Mouse (Mus musculus) adrenal gland, adult 18-20 months (tissue): ENCODE data around the gene Naxd. TPM values are rescaled to one million over a fixed set of nuclear protein-coding genes. Genes with fewer than 3 reads are reported as not detected.
A peak's percentile ranks its signal among the peaks of the same experiment; 100 is the strongest.
"Not testable (repeated sequence)": the region's sequence is repeated elsewhere in the genome, so short reads cannot be mapped to it uniquely, and the experiment has no call there.

Experiments
- DNase-seq, 2 experiments: peaks; one replicate each; pipeline ENCODE4 v3.0.0; 2021 to 2022; ENCODE audit warnings: low spot score in 2 of 2
- total RNA-seq, 2 experiments: library from RNA; stranded (reverse); gene quantifications; 1 replicate in 1 of 2; 2 replicates in 1 of 2; pipeline ENCODE4 v1.2.3; 2021

Naxd gene
- total RNA-seq, 2 experiments from 2014 or later, result 67.0 to 72.6 TPM

DNA sequence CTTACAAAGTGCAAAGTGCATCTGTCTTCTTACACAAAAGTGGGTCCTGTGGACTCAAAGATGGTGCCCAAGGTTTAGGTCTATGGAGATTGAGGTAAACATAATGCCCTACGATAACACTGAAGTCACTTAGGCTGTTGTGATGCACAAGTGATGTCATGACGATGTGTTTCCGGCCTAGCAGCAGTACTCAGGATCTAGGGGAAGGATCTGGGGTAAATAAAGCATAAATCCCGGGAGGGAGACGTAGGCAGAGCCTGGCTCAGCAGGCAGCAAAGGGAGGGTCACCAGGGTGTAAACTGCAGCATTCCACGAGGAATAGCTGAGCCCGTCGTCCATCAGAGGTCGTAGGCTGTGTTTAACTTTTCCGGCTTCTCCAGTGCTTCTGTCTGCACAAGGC, 11.6 kb downstream of the Naxd start:
- no peak for DNase-seq

- no peak for DNase-seq
Measured at GRCm38 (mm10) chr8:11510971-11511370, 13.7 kb downstream of the Naxd start.

DNA sequence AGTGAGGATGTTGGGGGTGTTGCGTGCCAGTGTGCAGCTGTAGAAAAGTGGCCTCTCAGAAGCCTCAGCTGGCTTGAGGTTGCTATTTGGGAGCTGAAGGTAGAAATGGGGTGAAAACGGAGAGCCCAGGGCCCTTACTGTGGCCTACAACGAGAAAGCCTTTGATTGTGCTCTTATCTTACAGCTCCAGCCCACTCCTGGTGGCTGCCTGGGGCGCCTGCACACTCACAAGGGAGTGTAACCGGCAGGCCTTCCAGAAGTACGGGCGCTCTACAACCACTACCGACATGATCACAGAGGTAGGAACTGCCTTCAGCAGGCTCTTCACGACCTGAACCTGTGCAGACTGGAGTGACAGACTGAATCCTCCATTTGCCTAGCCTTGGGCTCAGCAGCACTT, 15.4 kb downstream of the Naxd start:
- no peak for DNase-seq

- no peak for DNase-seq
Measured at GRCm38 (mm10) chr8:11513247-11513646, 15.9 kb downstream of the Naxd start.

DNA sequence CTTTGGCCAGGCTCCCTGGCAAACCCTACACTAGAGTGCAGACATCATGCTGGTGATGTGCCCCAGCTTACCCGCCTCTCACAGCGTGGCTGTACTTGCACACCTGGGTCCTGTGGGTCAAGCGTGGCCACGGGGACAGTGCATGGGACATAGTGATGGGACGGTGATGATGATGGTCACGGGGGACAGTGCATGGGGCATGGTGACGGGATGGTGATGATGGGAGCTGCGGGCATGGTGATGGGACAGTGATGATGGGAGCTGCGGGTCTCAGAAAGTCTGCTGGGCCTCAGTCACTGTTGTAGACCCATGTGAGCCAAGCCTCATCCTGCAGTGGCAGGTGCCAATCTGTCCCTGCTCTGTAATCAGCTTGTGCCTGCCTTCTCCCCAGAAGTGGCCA, 19.0 kb downstream of the Naxd start:
- no peak for DNase-seq

- no peak for DNase-seq
Measured at GRCm38 (mm10) chr8:11517366-11518055, 20.2 kb downstream of the Naxd start.

DNA sequence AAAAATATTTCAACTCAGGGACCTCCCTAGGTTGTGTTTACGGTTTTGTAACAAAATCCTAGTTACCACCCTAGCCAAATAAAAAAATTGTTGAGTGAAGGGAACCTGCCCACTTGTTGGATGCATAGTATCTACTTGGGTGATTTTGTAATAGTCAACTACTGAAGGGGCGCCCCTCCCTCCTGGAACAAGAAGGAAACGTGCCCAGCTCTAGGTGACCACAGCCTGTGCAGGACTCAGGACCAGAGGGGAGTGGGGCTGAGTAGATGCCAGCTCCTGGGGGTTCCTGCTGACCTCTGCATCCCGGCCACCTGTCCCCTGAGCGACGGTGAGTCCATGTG, 20.7 kb downstream of the Naxd start:
- no peak for DNase-seq

DNA sequence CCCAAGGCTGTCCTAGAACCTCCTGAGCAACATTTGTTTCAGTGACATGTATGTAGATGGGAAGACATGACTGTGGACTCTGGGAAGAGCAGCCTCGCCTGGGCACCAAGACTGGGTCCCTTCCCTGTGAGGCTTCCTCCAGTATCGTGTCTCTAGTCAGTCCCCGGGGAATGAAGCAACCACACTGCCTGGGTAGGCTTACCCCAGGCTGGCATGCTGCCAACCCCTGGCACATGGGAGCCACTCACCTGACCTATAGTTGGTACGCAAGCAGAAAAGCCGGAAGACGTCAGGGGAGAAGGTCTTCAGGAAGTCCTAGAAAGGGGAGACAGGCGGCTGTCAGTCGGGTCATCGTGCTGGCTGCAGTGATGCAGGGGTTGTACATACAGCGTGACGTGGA, 21.4 kb downstream of the Naxd start:
- no peak for DNase-seq

DNA sequence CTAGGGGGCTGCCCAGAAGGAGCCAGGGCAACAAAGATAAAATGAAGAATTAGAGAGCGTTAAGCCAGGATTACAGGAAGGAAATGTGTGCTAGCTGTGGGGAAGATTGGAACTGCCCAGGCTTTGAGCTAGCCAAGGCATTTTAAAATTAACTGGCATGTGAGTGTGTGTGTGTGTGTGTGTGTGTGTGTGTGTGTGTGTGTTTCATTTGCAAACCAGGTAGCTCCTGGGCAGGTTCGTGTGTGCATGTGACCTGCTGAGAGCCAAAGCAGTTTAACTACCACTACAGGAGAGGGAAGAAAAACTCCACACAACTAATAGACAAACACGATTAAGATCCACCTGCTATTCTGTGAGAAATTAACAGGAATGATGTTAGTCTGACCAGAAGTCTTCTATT, 26.0 kb downstream of the Naxd start:
- DNase-seq, result no peak

GRCm38 (mm10) chr8:11530155-11530770, 33.0 kb downstream of the Naxd start:
- no peak for DNase-seq

- DNase-seq, result no peak
Measured at GRCm38 (mm10) chr8:11530849-11531248, 33.5 kb downstream of the Naxd start.

DNA sequence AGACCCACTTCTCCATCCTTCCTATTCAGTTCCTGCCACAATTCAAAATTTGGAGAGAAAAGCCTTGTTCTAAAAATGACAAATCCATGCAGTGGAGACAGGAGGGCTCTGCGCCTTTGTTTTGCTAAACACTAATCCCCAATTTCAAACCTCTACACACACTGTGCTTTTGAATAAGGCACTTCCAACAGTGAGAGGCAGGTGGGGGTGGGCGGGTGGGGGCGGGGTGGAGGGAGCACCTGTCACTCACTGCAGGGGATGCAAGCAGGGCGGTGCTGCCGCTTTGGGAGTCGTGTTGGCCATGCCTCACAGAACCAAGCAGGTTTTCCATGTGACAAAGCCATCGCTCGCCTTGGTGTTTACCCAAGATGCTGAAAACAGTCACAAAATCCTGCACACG, 37.2 kb downstream of the Naxd start:
- DNase-seq, result no peak

GRCm38 (mm10) chr8:11539049-11539448, 41.7 kb downstream of the Naxd start:
- no peak for DNase-seq

GRCm38 (mm10) chr8:11540182-11540581, 42.9 kb downstream of the Naxd start:
- no peak for DNase-seq

GRCm38 (mm10) chr8:11542031-11542430, 44.7 kb downstream of the Naxd start:
- no peak for DNase-seq

GRCm38 (mm10) chr8:11542866-11543265, 45.6 kb downstream of the Naxd start:
- no peak for DNase-seq

DNA sequence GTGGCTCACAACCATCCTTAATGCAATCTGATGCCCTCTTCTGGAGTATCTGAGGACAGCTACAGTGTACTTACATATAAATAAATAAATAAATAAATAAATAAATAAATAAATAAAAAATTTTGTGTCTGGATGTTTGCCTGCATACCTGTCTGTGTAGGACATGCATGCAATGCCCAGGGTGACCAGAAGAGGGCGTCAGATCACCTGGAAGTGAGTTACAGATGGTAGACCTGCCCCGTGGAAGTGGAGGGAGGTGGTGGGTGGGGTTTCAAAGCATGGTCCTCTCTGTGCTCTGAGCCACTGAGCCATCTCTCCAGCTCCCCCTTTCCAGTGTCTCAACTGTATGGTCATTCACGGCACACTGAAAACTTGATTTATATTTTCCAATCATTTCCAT, 47.1 kb downstream of the Naxd start:
- DNase-seq, result peak; percentile 59 to 72

- no peak for DNase-seq
Measured at GRCm38 (mm10) chr8:11547063-11547462, 49.8 kb downstream of the Naxd start.

GRCm38 (mm10) chr8:11549706-11550105, 52.4 kb downstream of the Naxd start:
- peak; percentile 48 for DNase-seq

DNA sequence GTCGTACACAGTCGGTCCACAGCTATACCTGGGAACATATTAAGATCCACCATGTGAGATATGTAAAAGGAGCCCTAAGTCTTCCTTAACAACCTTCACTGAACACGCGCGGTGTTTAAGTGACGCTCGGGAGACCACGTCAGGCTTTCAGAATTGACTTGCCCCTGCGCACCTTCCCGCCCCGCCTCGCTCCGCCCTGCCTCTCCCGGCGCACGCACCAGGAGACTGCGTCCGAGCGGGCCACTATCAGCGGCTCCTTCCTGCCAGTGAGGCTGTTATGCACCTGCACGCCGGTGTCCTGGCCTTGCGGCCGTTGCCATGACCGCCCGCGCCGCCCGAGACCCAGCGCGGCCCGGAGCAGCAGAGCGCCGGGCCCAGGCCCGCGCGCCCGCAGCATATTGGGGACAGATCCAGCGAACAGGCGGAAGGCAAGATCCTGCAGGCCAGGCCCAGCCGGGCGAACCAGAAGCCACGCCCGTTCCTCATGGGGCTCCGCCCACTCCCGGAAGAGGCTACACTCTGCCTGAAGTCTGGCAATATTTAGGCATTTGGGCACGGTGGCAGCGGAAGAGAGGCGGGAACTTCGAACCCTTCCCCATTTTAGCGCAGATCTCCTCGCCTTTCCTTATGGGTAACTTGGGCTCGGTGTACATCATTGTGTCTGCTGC, 53.1 kb downstream of the Naxd start, which contains the start of gene Cars2:
Gene Cars2 (minus strand): TSS at position 503 of the 668 bp plus-strand sequence.
- peak; percentile 90 for DNase-seq

DNA sequence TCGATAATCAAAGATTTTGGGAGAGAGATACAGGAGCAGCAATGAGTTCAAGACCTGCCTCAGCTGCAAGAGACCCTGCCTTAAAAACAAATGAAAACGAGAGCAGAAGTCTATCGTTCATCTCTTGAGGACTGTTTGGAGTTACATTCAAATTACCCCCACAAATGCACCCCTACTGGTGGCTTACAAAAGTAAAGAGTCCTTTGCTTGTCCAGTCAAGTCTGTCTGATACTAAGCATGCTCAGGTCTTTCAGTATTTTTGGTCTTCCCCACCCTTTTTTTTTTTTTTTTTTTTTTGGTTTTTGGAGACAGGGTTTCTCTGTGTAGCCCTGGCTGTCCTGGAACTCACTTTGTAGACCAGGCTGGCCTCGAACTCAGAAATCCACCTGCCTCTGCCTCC, 54.2 kb downstream of the Naxd start:
- DNase-seq, result not testable (repeated sequence)

DNA sequence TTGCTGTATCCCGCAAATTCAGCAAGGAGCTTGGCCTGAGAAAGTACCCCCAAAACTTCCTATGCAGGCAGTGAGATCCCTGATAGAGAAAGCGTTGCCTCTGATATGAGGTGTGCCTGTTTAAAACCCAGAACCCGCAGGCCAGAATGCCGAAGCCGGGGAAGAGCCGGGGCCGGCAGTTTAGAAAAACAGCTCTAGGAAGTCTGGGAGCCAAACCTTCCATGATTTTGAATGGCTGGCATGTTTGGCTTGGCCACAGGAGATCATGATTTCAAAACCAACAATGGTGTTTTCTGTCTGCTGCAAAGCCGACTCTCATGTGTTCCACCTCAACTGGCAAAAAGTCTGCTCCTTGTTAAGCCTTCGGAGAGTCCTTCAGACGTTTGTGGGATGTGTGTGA, 55.1 kb downstream of the Naxd start:
- no peak for DNase-seq
